Mouse (Mus musculus) T-helper 2 cell (primary cell): ENCODE data around the gene Mpp3.

Experiments
- in situ Hi-C: fragments of 300-600 bp; cut with MboI, MseI; formaldehyde crosslinking; loops from one replicate; pipeline ENCODE4 v1.15.1; 2025; ENCODE audit warnings: high pct_unique_total_duplicates

Gene Mpp3

DNA sequence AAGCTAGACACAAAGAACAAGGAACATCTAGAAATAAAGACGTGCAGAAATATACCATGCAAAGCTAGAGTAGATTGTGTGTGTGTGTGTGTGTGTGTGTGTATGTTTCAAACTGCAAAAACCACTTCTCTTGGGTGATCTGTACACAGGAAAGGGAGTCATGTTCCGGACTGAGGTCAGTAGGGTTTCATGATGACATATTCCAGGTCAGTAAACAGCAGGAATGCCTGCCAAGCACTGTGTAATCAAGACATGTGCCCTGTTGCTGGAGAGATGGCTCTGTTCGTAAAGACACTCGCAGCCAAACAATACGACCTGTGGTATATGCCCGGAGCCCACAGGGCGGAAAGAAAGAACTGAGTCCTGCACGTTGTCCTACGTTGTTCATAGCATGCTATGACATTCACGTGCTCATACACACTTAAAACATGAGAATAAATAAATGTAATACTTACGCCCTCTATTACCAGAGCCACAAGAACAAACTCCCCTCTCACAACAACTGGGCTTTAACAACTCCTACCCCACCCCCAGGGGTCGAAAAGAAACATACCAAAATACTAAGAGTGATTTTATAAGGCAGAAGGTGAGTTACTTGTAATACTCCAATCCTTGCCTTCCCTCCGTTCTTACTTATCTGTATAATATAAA lies 11.4 kb upstream of the Mpp3 start:
- in situ Hi-C loops = no loop called here

GRCm38 (mm10) chr11:102037789-102038188 lies 9.5 kb upstream of the Mpp3 start:
- in situ Hi-C loops = no loop called here

- in situ Hi-C loops = no loop called here
Measured at GRCm38 (mm10) chr11:102036336-102036735, 8.1 kb upstream of the Mpp3 start.

GRCm38 (mm10) chr11:102035456-102035960 lies 7.2 kb upstream of the Mpp3 start:
- in situ Hi-C loops = no loop called here

DNA sequence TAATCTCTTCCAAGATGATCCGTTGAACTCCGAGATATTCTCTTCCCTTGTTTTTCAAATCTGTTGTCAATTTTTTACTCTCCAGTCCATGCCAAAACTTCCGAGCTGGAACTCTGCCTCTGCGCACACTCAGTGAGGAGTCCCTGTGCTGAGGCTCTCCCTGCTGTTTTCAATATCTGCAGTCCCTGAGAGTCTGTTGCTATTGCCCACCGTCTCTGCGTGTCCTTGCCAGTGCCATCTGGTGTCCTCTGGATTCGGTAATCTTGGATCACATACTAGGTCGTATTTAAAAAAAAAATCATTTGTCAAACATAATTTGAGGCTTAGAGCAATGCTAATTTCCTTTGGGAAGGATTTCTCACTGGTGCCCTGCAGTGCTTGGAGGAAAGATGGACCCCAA lies 6.6 kb upstream of the Mpp3 start:
- in situ Hi-C loops = no loop called here

GRCm38 (mm10) chr11:102033055-102033591 lies 4.9 kb upstream of the Mpp3 start:
- in situ Hi-C loops = no loop called here

DNA sequence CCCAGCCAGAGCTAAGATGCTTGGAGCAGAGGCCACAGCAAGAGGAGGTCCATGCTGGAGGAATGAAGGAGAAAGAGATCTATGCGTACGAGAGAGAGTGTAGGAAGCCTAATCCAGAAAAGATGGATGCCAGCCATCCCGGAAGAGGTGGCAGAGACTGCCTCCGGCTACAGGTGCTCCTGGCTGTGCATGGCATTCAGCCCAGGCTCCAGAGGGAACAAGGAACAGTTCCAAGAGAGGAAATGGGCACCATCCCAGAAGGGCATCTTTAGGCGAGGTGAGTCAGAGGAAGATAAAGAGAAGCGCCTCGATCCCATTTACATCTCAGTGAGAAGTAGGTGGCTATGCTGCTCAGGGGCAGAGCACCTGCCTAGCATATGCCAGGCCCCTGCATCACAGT lies 2.9 kb upstream of the Mpp3 start:
- in situ Hi-C loops = no loop called here

DNA sequence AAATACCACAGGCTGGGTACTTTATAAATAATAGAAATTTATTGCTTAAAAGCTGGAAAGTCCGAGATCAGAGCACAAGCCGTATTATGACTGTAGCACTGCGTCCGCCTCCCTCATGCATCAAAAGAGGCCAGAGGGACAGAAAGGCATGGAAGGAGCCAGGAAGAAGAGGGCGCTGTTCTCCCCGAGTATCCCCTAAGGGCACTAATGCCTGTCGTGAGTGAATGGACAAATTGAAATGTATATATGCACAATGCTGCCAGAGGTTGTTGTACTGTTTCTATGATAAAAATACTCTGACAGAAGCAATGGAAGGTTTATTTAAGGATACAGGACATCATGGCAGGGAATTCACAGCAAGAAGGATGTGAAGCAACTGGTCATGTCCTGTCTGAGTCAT lies 1.7 kb upstream of the Mpp3 start:
- in situ Hi-C loops = no loop called here

- in situ Hi-C loops = no loop called here
Measured at GRCm38 (mm10) chr11:102029304-102029703, 1.0 kb upstream of the Mpp3 start.

- in situ Hi-C loops = no loop called here
Measured at GRCm38 (mm10) chr11:102027361-102028017, 772 bp downstream of the Mpp3 start.

- in situ Hi-C loops = no loop called here
Measured at GRCm38 (mm10) chr11:102026694-102027360, 1.4 kb downstream of the Mpp3 start.

DNA sequence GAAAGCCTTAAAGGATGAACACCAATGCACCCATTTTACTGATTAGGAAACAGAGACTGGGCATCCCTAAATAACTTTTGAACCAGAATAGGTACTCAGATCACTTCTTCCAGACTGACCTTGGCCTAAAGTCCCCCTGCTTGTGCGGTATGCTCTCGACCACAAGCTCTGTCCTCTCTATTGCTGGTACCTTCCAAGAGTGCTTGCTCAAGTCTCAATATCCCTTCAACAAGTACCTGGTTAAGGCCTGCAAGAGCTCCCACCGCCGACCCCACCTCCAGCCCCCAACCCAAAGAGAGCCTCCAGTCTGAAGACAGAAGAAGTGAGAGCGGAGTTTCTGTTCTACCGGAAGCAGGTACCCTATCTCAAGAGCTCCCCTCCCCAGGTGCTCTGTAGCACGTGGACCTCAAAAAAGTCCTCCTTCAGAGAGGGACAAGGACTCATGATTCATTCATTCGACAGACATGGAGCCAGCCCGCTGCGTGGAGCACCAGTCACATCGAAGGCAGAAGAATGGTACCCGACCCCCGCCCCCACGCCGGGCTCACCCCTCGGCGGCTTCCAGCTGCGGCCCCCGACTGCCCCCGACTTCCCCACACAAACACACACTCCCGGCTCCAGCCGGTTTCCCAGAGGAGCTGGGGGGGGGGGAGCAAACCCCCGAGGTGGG lies 2.1 kb downstream of the Mpp3 start:
- in situ Hi-C loops = no loop called here

- in situ Hi-C loops = no loop called here
Measured at GRCm38 (mm10) chr11:102025354-102025753, 2.9 kb downstream of the Mpp3 start.

DNA sequence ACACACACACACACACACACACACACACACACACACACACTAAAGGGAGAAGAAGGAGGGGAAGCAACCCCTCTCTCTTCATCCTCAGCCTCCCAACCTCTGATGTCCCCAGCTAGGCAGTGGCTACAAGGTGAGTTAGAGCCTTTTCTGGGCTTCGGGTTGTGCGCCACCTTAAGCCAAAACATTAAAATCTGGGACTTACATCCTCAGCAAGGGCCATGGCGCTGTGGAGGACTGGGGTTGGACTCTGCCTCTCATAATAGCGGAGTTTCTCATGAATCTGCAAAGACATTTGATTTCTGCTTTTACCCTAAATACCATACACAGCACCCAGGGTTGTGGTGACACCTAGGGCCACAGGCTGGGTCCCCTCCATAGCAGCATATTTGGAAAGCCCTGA lies 3.4 kb downstream of the Mpp3 start:
- in situ Hi-C loops = no loop called here

DNA sequence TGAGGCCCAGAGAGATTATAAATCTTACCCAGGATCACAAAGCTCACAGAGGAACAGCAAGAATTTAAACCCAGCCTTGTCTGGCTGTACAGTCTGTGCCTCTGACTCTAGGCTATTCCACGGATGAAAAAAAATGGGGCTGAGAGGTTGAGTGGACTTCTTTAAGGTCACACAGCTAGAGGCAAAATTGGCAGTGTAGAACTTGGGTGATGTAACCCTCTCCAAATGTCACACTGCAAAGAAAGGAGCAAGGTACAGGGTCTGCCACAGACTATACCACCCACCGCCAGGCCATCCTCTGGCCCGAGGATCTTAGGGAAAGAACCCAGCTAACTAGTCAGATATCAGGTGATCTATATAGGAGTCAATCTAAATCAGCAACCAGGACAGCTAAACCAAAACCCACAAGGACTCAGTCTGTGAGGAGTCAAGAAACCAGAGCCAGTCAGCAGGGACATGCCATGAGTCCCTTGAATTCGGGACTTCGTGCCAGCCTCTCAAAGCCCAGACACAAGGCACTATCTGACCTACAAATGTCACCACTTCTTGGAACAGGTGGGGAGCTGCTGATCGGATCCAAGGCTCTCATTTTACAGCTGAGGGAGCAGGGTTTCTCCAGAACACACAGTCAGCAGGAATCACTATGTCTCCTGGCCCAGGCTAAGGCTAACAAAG lies 4.0 kb downstream of the Mpp3 start:
- in situ Hi-C loops = no loop called here

GRCm38 (mm10) chr11:102023406-102023805 lies 4.9 kb downstream of the Mpp3 start:
- in situ Hi-C loops = no loop called here

- in situ Hi-C loops = no loop called here
Measured at GRCm38 (mm10) chr11:102021196-102021595, 7.1 kb downstream of the Mpp3 start.

DNA sequence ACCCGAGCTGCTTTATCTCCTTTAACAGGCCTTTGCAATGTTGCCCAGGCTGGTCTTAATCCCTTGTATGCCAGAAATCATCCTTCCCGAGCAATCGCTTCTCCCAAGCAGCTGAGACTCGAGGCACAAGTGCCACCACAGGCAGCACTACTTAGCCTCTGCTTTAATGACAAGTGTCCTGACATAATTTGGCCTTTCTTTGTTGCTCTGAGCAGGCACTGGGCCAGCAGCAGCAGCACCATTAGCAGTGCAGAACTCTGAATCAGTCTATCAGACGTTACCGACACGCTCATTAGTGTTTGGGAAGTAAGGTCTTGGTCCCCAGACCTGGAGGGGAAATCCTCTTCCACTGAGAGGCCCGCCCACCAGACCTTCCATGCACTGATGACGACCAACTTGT lies 8.5 kb downstream of the Mpp3 start:
- in situ Hi-C loops = no loop called here

GRCm38 (mm10) chr11:102016136-102016535 lies 12.1 kb downstream of the Mpp3 start:
- in situ Hi-C loops = no loop called here

DNA sequence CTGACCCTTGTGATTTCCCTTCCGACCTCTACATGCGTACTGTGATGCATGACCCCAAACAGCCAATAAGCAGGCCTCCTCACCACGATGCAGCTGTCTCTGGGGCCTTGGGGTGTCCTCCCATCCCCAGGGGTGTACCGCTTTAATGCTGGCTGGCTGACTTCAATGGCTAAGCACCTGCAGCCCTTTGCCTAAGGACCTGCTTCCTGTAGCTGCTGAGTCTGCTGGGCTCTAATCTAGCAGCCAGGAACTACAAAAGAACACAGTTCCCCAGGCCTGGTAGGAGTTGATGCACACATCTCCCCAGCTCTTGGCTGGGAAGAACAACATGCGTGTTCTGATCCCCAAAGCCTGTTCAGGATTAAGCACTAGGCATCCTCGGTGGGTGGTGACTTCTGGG lies 12.8 kb downstream of the Mpp3 start:
- in situ Hi-C loops = no loop called here

GRCm38 (mm10) chr11:102013201-102013600 lies 15.1 kb downstream of the Mpp3 start:
- in situ Hi-C loops = no loop called here
